Mouse (Mus musculus) embryo, embryonic 9.5 days (tissue): ENCODE results near the gene Cadm4.

ENCODE experiments used
- DNase-seq: peaks from one replicate; pipeline ENCODE4 v3.0.0-alpha.2; 2017; ENCODE audit errors: extremely low spot score

The Cadm4 gene

GRCm38 (mm10) chr7:24481474-24482207 is at the start of gene Cadm4:
Cadm4 (plus strand) TSS chr7:24482023.
- DNase-seq = peak; percentile 93

GRCm38 (mm10) chr7:24435305-24435704 is 46.5 kb upstream of the Cadm4 start:
- no peak for DNase-seq

- no peak for DNase-seq
Observed at GRCm38 (mm10) chr7:24437981-24438380, 43.8 kb upstream of the Cadm4 start.

DNA sequence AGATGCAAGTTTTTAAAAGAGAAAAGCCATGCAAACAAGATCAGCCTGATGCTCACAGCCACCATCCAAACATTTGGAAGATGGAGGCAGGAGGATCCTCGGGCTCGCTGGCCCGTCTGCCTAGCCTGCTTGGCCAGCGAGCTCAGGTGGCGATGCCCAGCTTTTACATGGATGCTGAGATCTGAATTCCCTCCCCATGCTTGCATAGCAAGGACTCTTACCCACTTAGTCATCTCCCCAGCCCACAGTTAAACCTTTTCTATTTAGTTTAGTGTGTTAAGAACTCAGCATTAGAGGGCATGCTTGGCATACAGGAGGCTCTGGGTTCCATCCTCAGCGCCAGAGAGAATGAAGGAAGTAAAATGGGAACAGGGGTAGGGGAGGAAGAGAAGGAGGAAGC is 42.6 kb upstream of the Cadm4 start:
- DNase-seq = no peak

GRCm38 (mm10) chr7:24439891-24440290 is 41.9 kb upstream of the Cadm4 start:
- DNase-seq = no peak

DNA sequence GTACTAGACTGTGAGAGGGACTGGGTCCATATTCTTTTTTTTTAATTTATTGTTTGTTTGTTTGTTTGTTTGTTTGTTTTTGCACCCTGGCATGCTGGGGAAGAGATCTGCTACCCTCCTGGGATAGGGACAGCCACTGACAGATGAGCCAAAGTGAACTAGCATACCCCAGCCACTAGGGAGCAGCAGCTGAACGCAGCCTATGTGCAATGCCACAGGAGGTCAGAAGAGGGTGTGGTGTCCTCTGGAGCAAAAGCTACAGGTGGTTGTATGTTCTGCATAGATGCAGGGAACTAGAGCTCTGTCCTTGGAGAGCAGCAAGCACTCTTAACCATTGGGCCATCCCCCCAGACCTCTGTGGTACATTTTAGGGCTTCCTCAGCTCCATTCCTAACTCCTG is 40.0 kb upstream of the Cadm4 start:
- DNase-seq = peak; percentile 45

- DNase-seq = no peak
Observed at GRCm38 (mm10) chr7:24442313-24442712, 39.5 kb upstream of the Cadm4 start.

- DNase-seq = no peak
Observed at GRCm38 (mm10) chr7:24445266-24445926, 36.4 kb upstream of the Cadm4 start.

- DNase-seq = no peak
Observed at GRCm38 (mm10) chr7:24446697-24447340, 35.0 kb upstream of the Cadm4 start.

DNA sequence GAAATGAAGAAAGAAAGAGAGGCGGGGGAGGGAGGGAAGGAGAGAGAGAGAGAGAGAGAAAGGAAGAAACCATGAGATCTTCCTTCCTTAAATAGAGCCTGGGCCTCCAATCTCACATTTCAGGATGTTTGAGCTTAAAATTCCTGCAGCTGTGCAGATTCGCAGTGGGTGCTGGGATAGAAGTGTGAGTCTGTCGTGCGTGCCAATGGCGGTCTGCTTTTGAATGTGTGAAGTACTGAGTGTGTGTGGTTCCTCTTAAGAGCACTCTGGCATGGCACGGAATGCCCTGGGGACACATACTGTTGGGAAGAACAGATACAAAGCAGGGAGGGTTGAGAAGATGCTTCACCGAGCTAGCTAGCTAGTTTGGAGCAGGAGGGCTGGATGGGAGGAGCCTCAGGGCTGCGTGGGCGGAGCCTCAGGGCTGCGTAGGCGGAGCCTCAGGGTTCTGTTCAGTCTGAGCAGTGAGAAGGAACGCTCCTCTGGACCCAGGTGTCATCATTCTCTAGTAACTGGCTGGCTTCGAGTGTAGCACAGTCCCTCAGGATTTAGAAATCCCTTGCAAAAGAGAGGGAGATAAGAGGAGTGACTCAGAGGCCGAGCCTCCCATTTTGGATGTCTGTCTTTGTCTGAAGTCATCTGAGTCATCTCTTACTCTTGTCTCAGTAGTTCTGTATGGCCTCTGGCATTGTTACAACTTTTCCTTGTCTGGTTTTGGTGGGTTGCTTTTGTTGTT is 32.9 kb upstream of the Cadm4 start:
- DNase-seq = no peak

DNA sequence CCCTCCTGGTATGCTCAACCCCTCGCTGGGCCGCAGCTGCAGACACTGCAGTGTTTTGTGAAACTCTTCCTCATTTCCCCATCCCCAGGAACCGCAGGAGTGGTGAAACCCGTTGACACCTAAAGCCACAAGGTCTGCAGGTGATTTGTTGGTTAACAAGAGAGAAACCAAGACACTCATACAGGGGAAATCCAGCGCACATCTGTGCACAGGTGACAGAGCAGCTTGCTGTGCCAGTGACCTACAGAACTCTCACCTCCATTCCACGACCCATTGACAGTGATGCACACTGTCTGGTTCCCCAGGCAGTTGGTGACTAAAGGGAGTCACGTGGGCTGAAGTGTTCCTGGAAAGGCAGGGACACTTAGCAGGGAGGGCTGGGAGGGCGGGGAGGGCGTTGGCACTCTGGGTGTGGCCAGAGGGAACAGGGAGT is 31.2 kb upstream of the Cadm4 start:
- no peak for DNase-seq

- no peak for DNase-seq
Observed at GRCm38 (mm10) chr7:24451855-24452311, 29.9 kb upstream of the Cadm4 start, which contains the start of gene Irgc1. Irgc1 (minus strand) TSS chr7:24452297.

DNA sequence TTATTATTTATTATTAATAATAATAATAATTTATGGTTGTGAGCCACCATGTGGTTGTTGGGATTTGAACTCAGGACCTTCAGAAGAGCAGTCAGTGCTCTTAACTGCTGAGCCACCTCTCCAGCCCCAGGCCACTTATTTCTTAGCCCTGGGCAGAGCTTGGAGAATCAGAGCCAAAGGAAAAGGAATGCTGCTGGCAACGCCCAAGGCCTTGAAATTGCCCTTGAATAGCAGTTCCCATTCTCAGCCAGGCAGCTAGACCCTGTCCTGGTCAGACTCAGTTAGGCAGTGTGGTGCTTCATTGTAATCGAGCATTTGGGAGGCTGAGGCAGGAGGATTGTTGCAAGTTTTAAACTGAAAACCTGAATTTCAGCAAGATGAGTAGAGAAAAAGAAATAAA is 27.6 kb upstream of the Cadm4 start:
- no peak for DNase-seq

- no peak for DNase-seq
Observed at GRCm38 (mm10) chr7:24455726-24456125, 26.1 kb upstream of the Cadm4 start.

DNA sequence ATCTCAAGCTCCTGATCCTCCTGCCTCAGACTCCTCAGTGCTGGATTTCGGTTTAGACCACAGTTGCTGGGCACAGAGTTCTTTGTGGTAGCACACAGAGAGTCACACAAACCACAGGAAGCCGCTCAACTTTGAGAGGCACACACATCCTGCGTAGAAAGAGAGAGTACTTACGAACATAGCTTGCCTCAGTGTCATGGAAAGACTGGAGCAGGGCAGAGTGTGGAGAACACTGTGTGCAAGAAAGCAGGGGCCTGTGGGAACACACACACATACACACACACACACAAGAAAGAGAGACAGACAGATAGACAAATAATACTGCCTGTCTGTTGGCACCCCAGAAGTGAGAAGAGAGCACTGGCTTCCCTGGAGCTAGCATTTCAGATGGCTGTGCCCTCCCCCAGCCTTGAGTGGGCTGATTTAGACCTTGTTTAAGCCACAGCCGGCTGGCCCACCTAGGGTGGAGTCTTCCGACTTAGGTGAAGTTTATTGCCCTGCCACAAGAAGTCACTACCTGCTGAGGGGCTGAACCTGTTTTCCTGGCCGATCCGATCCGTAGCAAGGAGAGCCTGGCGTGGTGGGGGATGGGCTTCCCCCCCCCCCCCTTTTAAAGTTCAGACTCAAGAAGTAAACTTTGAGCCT is 24.0 kb upstream of the Cadm4 start:
- DNase-seq = no peak

DNA sequence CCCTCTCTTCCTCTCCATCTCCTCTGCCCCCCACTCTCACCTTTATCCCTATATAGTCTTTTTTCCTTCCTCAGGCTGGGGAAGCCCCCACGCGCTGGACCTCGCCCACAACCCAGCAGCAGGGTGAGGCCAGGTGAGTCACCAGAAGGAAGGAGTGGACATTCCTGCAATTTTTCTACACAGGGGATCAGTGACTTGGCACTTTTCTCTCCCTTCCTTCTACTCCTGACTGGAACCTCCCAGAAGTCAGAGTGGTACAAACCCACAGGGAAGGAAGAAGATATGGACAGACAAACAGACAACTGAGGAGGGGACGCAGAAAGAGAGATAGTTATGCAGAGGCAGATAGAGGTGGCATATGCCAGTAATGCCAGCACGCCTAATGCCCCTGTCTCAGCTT is 22.4 kb upstream of the Cadm4 start:
- no peak for DNase-seq

DNA sequence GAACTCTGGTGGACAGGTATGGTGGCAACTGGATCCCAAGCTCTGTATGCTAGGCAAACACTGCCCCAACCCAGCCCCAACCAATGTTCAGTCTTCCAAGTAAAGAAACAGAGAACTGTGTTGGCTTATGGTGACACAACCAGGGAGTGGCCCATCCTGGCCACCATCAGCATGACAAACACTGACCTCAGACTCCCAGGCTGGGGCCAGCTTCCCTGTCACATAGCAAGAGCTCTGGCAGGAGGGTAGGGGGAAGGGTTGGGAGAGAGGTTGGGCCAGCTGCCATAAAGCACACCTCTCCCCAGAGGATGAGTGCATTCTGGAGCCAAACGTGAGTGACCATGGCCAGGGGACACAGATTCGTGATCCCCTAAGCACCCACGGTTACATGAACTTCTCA is 22.0 kb upstream of the Cadm4 start:
- DNase-seq = no peak

- no peak for DNase-seq
Observed at GRCm38 (mm10) chr7:24461376-24462051, 20.3 kb upstream of the Cadm4 start.

DNA sequence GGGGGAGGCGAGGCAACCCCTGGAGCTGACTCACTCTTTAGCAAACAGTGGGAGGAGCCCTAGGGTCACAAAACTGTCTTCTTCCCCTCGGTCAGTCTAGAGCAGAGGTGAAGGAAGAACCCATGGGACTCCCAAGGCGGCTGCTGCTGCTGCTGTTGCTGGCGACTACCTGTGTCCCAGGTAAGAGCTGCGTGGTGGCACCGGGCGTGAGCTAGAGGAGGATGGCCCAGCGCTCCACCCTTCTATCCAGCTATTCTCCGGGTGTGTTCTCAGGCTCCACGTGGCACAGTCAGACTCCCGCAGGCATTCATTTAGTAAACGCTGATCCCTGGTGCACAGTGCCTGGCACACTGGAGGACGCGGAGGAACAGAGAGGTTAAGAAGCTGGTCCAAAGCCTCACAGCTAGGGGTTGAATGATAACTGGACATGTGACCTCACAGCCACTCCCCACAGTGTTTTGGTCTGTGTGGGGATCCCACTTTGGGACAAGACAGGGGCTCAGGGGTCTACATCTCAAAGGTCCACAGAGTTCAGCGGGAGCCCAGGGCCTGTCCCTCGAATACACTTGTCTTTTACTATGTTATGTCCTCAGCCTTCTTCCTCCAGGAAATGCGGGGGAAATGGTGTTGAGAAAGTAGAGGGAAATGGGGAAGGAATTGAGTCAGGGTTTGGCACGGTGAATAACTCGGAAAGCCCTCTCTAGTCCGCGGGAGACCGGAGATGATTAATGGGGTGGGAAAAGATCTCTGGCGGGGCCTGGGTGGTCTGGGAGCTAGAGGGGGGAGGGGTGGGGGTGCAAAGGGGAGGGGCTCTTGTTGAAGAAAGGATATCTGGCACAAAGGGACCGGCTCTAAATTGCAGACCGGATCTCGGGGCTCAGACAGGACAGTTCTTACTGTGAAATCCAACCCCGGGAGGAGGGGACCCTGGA is 19.2 kb upstream of the Cadm4 start, which contains the start of gene Plaur:
Gene Plaur, plus strand, starts transcription at position 97 of the 932 bp plus-strand sequence.
- DNase-seq = peak; percentile 51

- no peak for DNase-seq
Observed at GRCm38 (mm10) chr7:24466835-24467234, 15.0 kb upstream of the Cadm4 start.
